Mouse (Mus musculus): ENCODE results near the gene Arhgef9.

- TF ChIP-seq CTCF (IDR thresholded peaks at IDR 0.05; ENCODE audit: extremely low read depth, insufficient read depth, low read length) (no peak), POLR2A (IDR thresholded peaks at IDR 0.05; ENCODE audit: extremely low read depth, insufficient read depth, low read length) (no peak)
These were observed 31.0 kb downstream of the Arhgef9 start for GRCm38 (mm10) chrX:95165671-95166127.
